Mouse (Mus musculus): ENCODE measurements around the gene Gpr176.

- TF ChIP-seq CTCF (IDR thresholded peaks at IDR 0.05; ENCODE audit: low read depth, low read length) (no peak), POLR2AphosphoS5 (IDR thresholded peaks at IDR 0.05; ENCODE audit: insufficient replicate concordance, low read depth, low read length) (no peak), GATA1 (IDR thresholded peaks at IDR 0.05; ENCODE audit: borderline replicate concordance, low read length) (no peak)
These were observed 118.7 kb downstream of the Gpr176 start for GRCm38 (mm10) chr2:118254516-118254915.
